Mouse (Mus musculus) neural tube, embryonic 10.5 days (tissue): ENCODE measurements at regions not wholly inside any gene's neighbourhood (a gene's known extent, or its start where the extent isn't known, plus 50 kb on each side); places are given as distances from the start of the nearest gene placed in this dataset.

Experiments
- DNase-seq: peaks from one replicate; pipeline ENCODE4 v3.0.0-alpha.2; 2017; ENCODE audit warnings: low spot score; ENCODE audit errors: extremely low spot score

GRCm38 (mm10) chr6:100100565-100101133 lies 186.6 kb downstream of the Rybp start:
- no peak for DNase-seq

GRCm38 (mm10) chr6:100096393-100097125 lies 190.7 kb downstream of the Rybp start:
- DNase-seq = no peak

GRCm38 (mm10) chr6:100094653-100095217 lies 192.6 kb downstream of the Rybp start:
- DNase-seq = no peak

GRCm38 (mm10) chr6:100092870-100093269 lies 194.4 kb downstream of the Rybp start:
- DNase-seq = no peak

GRCm38 (mm10) chr6:100091815-100092214 lies 195.5 kb downstream of the Rybp start:
- DNase-seq = no peak

- no peak for DNase-seq
Measured at GRCm38 (mm10) chr6:100088576-100088975, 198.7 kb downstream of the Rybp start.

- no peak for DNase-seq
Measured at GRCm38 (mm10) chr6:100086807-100087206, 200.5 kb downstream of the Rybp start.

- no peak for DNase-seq
Measured at GRCm38 (mm10) chr6:100085981-100086380, 201.3 kb downstream of the Rybp start.

- DNase-seq = no peak
Measured at GRCm38 (mm10) chr6:100083868-100084477, 203.3 kb downstream of the Rybp start.

- no peak for DNase-seq
Measured at GRCm38 (mm10) chr6:100083127-100083526, 204.2 kb downstream of the Rybp start.

- DNase-seq = peak; percentile 56
Measured at GRCm38 (mm10) chr6:100074672-100075335, 212.5 kb downstream of the Rybp start.

- no peak for DNase-seq
Measured at GRCm38 (mm10) chr6:100072261-100072968, 214.9 kb downstream of the Rybp start.

- DNase-seq = no peak
Measured at GRCm38 (mm10) chr6:100069151-100069550, 218.1 kb downstream of the Rybp start.

GRCm38 (mm10) chr6:100067273-100067672 lies 220.0 kb downstream of the Rybp start:
- DNase-seq = no peak

GRCm38 (mm10) chr6:100065586-100065985 lies 221.7 kb downstream of the Rybp start:
- DNase-seq = no peak

GRCm38 (mm10) chr6:100062961-100063360 lies 224.3 kb downstream of the Rybp start:
- no peak for DNase-seq

- DNase-seq = no peak
Measured at GRCm38 (mm10) chr6:100059803-100060202, 227.5 kb downstream of the Rybp start.

GRCm38 (mm10) chr6:100055980-100056379 lies 231.3 kb downstream of the Rybp start:
- DNase-seq = peak; percentile 55

GRCm38 (mm10) chr6:100052955-100053795 lies 234.1 kb downstream of the Rybp start:
- no peak for DNase-seq

GRCm38 (mm10) chr6:100052406-100052805 lies 234.9 kb downstream of the Rybp start:
- DNase-seq = no peak
